Mouse (Mus musculus) embryonic fibroblast, embryonic 13.5 days (primary cell): ENCODE results near the gene 2310050C09Rik.

ENCODE experiments used
- CTCF ChIP-seq: IDR thresholded peaks from 2 replicates; pipeline ENCODE4 v1.5.1; 2011; ENCODE audit warnings: mild to moderate bottlenecking, control low read depth, low read length, moderate library complexity, borderline replicate concordance; ENCODE audit not compliant: insufficient read depth
- POLR2A ChIP-seq: IDR thresholded peaks from 2 replicates; pipeline ENCODE4 v1.6.1; 2011; ENCODE audit warnings: low read depth, mild to moderate bottlenecking, control low read depth, low read length, moderate library complexity

DNA sequence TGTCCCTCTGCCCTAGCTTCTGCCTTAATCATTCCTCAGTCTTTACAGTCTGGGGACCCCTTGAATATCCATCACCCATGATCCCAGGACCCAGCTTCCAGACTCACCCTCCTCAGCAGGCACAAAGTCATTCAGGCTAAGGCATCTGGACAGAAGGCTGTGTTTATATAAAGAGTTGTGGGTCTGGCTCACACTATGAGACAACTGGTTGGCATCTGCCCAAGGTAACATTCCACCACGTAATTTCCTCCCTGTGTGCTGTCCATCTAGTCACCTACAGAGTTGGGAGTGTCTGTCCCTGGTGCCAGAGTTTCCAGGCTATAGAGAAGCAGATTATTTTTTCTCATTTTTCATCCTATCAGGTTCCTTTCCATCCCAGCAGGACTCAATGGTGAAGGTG is 42.9 kb downstream of the 2310050C09Rik start, which contains the start of gene Kprp:
- TF ChIP-seq POLR2A (no peak), CTCF (no peak)
